Mouse (Mus musculus) heart, adult 2 months (tissue): ENCODE data around the gene Rtl1.

ENCODE experiments used
- CTCF ChIP-seq: fragments of 200-600 bp; IDR thresholded peaks from 2 replicates; pipeline ENCODE4 v1.8.1; 2022; ENCODE audit warnings: antibody characterized with exemption, mild to moderate bottlenecking, moderate library complexity
- POLR2A ChIP-seq: fragments of 200-500 bp; IDR thresholded peaks from 2 replicates; pipeline ENCODE4 v1.6.1; 2011; ENCODE audit warnings: mild to moderate bottlenecking, low read depth, low read length, control low read depth; ENCODE audit not compliant: insufficient read depth

GRCm38 (mm10) chr12:109626910-109627309 lies 26.8 kb upstream of the Rtl1 start:
- TF ChIP-seq POLR2A (no peak), CTCF (no peak)
